Mouse (Mus musculus): Measurements from ENCODE around the gene Slpi. TPM values are rescaled to one million over a fixed set of nuclear protein-coding genes. Genes with fewer than 3 reads are reported as not detected.
"Not testable (repeated sequence)": the region's sequence is repeated elsewhere in the genome, so short reads cannot be mapped to it uniquely, and the experiment has no call there.

Slpi gene
- polyA plus RNA-seq, 1 experiment from 2014 or later = 9.4 TPM

DNA sequence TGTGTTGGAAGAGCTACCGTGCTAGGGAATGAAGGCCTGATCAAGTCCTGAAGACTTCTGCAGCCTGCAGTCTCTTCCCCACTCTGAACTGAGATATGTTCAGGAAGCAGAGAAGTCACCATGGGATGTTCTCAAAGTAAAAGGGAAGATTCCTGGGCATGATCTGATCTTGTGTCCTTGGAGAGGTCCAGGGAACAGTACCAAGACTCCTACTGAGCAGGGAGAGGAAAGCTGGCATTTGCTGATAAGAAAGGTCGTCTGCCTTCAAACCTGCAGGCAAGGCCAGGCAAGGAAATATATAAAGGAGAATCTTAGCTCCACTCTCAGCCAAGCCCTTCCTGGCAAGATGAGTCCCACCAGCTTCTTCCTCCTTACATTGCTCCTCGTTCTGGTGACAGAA lies 56.5 kb downstream of the Slpi start, which contains the start of gene Svs5:
TSS of gene Svs5 (plus strand) at position 301 of the 400 bp plus-strand sequence.
- not testable (repeated sequence) for ATAC-seq (replicated peaks; ENCODE audit: low FRiP score); H3K4me2 ChIP-seq
- 45% methylated on average over 3 of the region's 3 CpGs for WGBS

DNA sequence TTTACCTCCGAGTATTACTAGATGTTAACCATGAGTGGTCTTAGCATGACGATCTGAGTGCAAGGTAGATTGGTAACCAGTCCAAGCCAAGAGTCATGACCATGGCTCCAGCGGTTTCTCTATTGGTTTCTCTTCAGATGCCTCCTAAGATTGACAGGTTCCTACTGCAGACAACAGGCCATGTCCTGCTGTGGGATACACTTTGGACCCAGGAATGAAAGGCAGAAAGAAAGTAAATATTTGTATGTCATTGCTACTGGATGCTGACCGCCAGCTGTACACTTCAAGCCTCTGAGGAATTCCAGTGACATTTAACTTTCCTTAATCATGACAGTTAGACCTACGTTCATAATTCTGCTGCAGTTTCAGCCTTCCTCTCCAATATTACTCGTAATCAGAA lies 67.9 kb downstream of the Slpi start:
- WGBS = 77% methylated on average over 6 of the region's 6 CpGs
- H3K4me1 ChIP-seq (replicated peaks; ENCODE audit: control insufficient read depth, insufficient read depth, low read length) = no peaks in the 10 kb centered on the region
- H3K36me3 ChIP-seq (ENCODE audit: control insufficient read depth, insufficient read depth, low read length) = no peaks in the 10 kb centered on the region
- H3K9me3 ChIP-seq (ENCODE audit: control insufficient read depth, low read length) = no peaks in the 10 kb centered on the region
- no peak overlapping the region for H3K27ac ChIP-seq (ENCODE audit: low read depth, low read length)
- no peak overlapping the region for H3K4me2 ChIP-seq
- DNase-seq (ENCODE audit: low spot score) = no peak
- no peaks in the 10 kb centered on the region for H3K27me3 ChIP-seq (replicated peaks; ENCODE audit: control insufficient read depth, insufficient read depth, low read length)
- no peak overlapping the region for H3K4me3 ChIP-seq (ENCODE audit: low read depth, low read length)
- no peak overlapping the region for H3K9ac ChIP-seq (ENCODE audit: low read depth, low read length)
- ATAC-seq (replicated peaks; ENCODE audit: low FRiP score) = no peak

More for the DNA sequence above, 56.5 kb downstream of the Slpi start, which contains the start of gene Svs5:
- H3K9ac ChIP-seq (ENCODE audit: low read depth, low read length); H3K4me1 ChIP-seq (replicated peaks; ENCODE audit: control insufficient read depth, insufficient read depth, low read length); H3K27me3 ChIP-seq (replicated peaks; ENCODE audit: control insufficient read depth, insufficient read depth, low read length); H3K9me3 ChIP-seq (ENCODE audit: control insufficient read depth, low read length); DNase-seq (ENCODE audit: low spot score); H3K27ac ChIP-seq (ENCODE audit: low read depth, low read length); H3K4me3 ChIP-seq (ENCODE audit: low read depth, low read length); H3K36me3 ChIP-seq (ENCODE audit: control insufficient read depth, insufficient read depth, low read length): not testable (repeated sequence)

DNA sequence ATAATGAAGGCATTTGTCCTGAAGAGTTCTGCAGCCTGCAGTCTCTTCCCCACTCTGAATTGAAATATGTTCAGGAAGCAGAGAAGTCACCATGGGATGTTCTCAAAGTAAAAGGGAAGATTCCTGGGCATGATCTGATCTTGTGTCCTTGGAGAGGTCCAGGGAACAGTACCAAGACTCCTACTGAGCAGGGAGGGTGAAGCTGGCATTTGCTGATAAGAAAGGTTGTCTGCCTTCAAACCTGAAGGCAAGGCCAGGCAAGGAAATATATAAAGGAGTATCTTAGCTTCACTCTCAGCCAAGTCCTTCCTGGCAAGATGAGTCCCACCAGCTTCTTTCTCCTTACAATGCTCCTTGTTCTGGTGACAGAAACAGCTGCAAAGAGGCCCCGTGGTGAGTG lies 72.4 kb downstream of the Slpi start, which contains the start of gene Svs6:
TSS of gene Svs6 (plus strand) at position 301 of the 400 bp plus-strand sequence.
- not testable (repeated sequence) for DNase-seq (ENCODE audit: low spot score); H3K4me2 ChIP-seq; H3K27ac ChIP-seq (ENCODE audit: low read depth, low read length); H3K36me3 ChIP-seq (ENCODE audit: control insufficient read depth, insufficient read depth, low read length); ATAC-seq (replicated peaks; ENCODE audit: low FRiP score); H3K4me1 ChIP-seq (replicated peaks; ENCODE audit: control insufficient read depth, insufficient read depth, low read length); H3K4me3 ChIP-seq (ENCODE audit: low read depth, low read length); H3K9me3 ChIP-seq (ENCODE audit: control insufficient read depth, low read length); H3K9ac ChIP-seq (ENCODE audit: low read depth, low read length); H3K27me3 ChIP-seq (replicated peaks; ENCODE audit: control insufficient read depth, insufficient read depth, low read length)
- WGBS = 80% methylated on average over 1 of the region's 1 CpGs

DNA sequence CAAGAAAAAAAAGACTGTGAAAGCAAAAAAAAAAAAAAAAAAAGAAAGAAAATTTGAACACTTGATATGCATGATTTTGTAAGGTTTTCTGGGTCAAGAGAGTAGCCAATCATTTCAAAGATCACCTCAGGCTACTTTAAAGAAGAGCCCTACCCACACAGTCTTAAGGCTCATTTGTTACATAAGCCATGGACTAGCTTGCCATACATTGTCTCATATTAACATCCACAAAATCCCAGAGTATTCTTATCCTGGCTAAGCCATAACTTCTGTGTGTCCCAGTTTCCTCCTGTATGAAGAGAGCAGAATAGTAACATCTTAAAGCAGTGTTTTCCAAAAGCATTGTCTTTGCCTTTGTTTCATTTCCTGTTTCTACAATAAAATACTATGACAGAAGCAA lies 73.4 kb downstream of the Slpi start:
- not testable (repeated sequence) for H3K27ac ChIP-seq (ENCODE audit: low read depth, low read length); H3K4me1 ChIP-seq (replicated peaks; ENCODE audit: control insufficient read depth, insufficient read depth, low read length); H3K4me2 ChIP-seq; H3K4me3 ChIP-seq (ENCODE audit: low read depth, low read length); H3K36me3 ChIP-seq (ENCODE audit: control insufficient read depth, insufficient read depth, low read length); ATAC-seq (replicated peaks; ENCODE audit: low FRiP score); H3K9ac ChIP-seq (ENCODE audit: low read depth, low read length); H3K9me3 ChIP-seq (ENCODE audit: control insufficient read depth, low read length); H3K27me3 ChIP-seq (replicated peaks; ENCODE audit: control insufficient read depth, insufficient read depth, low read length); DNase-seq (ENCODE audit: low spot score)

DNA sequence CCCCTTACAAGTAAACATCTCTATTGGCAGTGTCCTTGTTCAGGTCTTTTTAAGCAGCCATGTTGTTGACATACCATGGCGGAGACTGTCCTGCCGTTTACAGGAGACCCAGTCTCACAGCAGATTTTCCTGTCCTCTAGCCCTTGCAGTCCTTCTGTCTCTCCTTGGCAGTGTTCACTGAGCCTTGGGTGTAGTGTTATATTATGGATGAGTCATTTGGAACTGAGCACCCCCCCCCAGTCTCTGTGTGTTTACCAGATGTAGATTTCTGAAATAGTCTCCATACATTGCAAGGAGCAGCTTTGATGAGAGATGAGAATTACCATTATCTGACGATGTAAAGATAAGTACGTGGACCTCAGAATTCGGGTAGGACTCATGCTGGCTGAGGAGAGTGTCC lies 76.3 kb downstream of the Slpi start:
- no peaks in the 10 kb centered on the region for H3K9me3 ChIP-seq (ENCODE audit: control insufficient read depth, low read length)
- no peak overlapping the region for H3K27ac ChIP-seq (ENCODE audit: low read depth, low read length)
- no peaks in the 10 kb centered on the region for H3K36me3 ChIP-seq (ENCODE audit: control insufficient read depth, insufficient read depth, low read length)
- ATAC-seq (replicated peaks; ENCODE audit: low FRiP score) = no peak
- DNase-seq (ENCODE audit: low spot score) = no peak
- H3K4me1 ChIP-seq (replicated peaks; ENCODE audit: control insufficient read depth, insufficient read depth, low read length) = no peaks in the 10 kb centered on the region
- no peaks in the 10 kb centered on the region for H3K27me3 ChIP-seq (replicated peaks; ENCODE audit: control insufficient read depth, insufficient read depth, low read length)
- 79% methylated on average over 5 of the region's 5 CpGs for whole genome bisulfite sequencing
- H3K4me2 ChIP-seq = no peak overlapping the region
- no peak overlapping the region for H3K4me3 ChIP-seq (ENCODE audit: low read depth, low read length)
- no peak overlapping the region for H3K9ac ChIP-seq (ENCODE audit: low read depth, low read length)

Small RNA genes within 50 kb of the gene (microRNA-seq; reads per million reads assigned to microRNA genes)
- not detected for gene Mir7678 (ENCODE audit: borderline number of aligned reads)

Other genes with a start within 250 kb of the Slpi start
- 0.06 TPM in 1 of 2 replicates, not detected in the other for gene Kcns1, start 218.0 kb downstream of the Slpi start, polyA plus RNA-seq (2014; fragmentation: Nextera tagmentation; extraction: Ambion mirVana)
- gene Wfdc5, start 206.4 kb downstream of the Slpi start, polyA plus RNA-seq (2014; fragmentation: Nextera tagmentation; extraction: Ambion mirVana) = not detected in 2 replicates
- gene Wfdc12, start 198.5 kb downstream of the Slpi start, polyA plus RNA-seq (2014; fragmentation: Nextera tagmentation; extraction: Ambion mirVana) = not detected in 2 replicates
- not detected in 2 replicates for gene Wfdc15a, start 189.0 kb downstream of the Slpi start, polyA plus RNA-seq (2014; fragmentation: Nextera tagmentation; extraction: Ambion mirVana)
- gene Wfdc15b, start 167.4 kb downstream of the Slpi start, polyA plus RNA-seq (2014; fragmentation: Nextera tagmentation; extraction: Ambion mirVana) = not detected in 2 replicates
- gene Svs2, start 150.6 kb downstream of the Slpi start, polyA plus RNA-seq (2014; fragmentation: Nextera tagmentation; extraction: Ambion mirVana) = not detected in 2 replicates
- gene Svs3b, start 132.5 kb downstream of the Slpi start, polyA plus RNA-seq (2014; fragmentation: Nextera tagmentation; extraction: Ambion mirVana) = not detected in 2 replicates
- not detected in 2 replicates for gene Svs4, start 110.6 kb downstream of the Slpi start, polyA plus RNA-seq (2014; fragmentation: Nextera tagmentation; extraction: Ambion mirVana)
- not detected in 2 replicates for gene Svs3a, start 99.8 kb downstream of the Slpi start, polyA plus RNA-seq (2014; fragmentation: Nextera tagmentation; extraction: Ambion mirVana)
- not detected in 2 replicates for gene Svs6, start 72.3 kb downstream of the Slpi start, polyA plus RNA-seq (2014; fragmentation: Nextera tagmentation; extraction: Ambion mirVana)
- gene Svs5, start 56.4 kb downstream of the Slpi start, polyA plus RNA-seq (2014; fragmentation: Nextera tagmentation; extraction: Ambion mirVana) = not detected in 2 replicates
- 0.04 and 0.12 TPM in 2 replicates for gene Rbpjl, start 14.0 kb upstream of the Slpi start, polyA plus RNA-seq (2014; fragmentation: Nextera tagmentation; extraction: Ambion mirVana)
- gene Matn4, start 16.1 kb upstream of the Slpi start, polyA plus RNA-seq (2014; fragmentation: Nextera tagmentation; extraction: Ambion mirVana) = 0.14 and 0.32 TPM in 2 replicates
- 38.9 and 39.2 TPM in 2 replicates for gene Sdc4, start 54.8 kb upstream of the Slpi start, polyA plus RNA-seq (2014; fragmentation: Nextera tagmentation; extraction: Ambion mirVana)
- gene Sys1, start 67.9 kb upstream of the Slpi start, polyA plus RNA-seq (2014; fragmentation: Nextera tagmentation; extraction: Ambion mirVana) = 49.1 and 52.8 TPM in 2 replicates
- gene Gm20458, start 71.9 kb upstream of the Slpi start, polyA plus RNA-seq (2014; fragmentation: Nextera tagmentation; extraction: Ambion mirVana) = 4.4 and 7.4 TPM in 2 replicates
- gene Trp53tg5, start 84.6 kb upstream of the Slpi start, polyA plus RNA-seq (2014; fragmentation: Nextera tagmentation; extraction: Ambion mirVana) = not detected in 2 replicates
- gene Dbndd2, start 97.0 kb upstream of the Slpi start, polyA plus RNA-seq (2014; fragmentation: Nextera tagmentation; extraction: Ambion mirVana) = 2.1 TPM in 2 replicates
- gene Pigt, start 108.4 kb upstream of the Slpi start, polyA plus RNA-seq (2014; fragmentation: Nextera tagmentation; extraction: Ambion mirVana) = 52.1 and 58.7 TPM in 2 replicates
- 8.2 and 9.1 TPM in 2 replicates for gene Wfdc2, start 173.3 kb upstream of the Slpi start, polyA plus RNA-seq (2014; fragmentation: Nextera tagmentation; extraction: Ambion mirVana)
- not detected in 2 replicates for gene Spint3, start 184.4 kb upstream of the Slpi start, polyA plus RNA-seq (2014; fragmentation: Nextera tagmentation; extraction: Ambion mirVana)
- gene Wfdc6a, start 196.4 kb upstream of the Slpi start, polyA plus RNA-seq (2014; fragmentation: Nextera tagmentation; extraction: Ambion mirVana) = not detected in 2 replicates
- not detected in 2 replicates for gene Eppin, start 204.5 kb upstream of the Slpi start, polyA plus RNA-seq (2014; fragmentation: Nextera tagmentation; extraction: Ambion mirVana)
- not detected in 2 replicates for gene Wfdc6b, start 224.4 kb upstream of the Slpi start, polyA plus RNA-seq (2014; fragmentation: Nextera tagmentation; extraction: Ambion mirVana)
- gene Wfdc8, start 224.5 kb upstream of the Slpi start, polyA plus RNA-seq (2014; fragmentation: Nextera tagmentation; extraction: Ambion mirVana) = not detected in 2 replicates
- not detected in 2 replicates for gene Wfdc16, start 249.7 kb upstream of the Slpi start, polyA plus RNA-seq (2014; fragmentation: Nextera tagmentation; extraction: Ambion mirVana)